Mouse (Mus musculus): Measurements from ENCODE around the gene Thsd4.
"Not testable (repeated sequence)": the region's sequence is repeated elsewhere in the genome, so short reads cannot be mapped to it uniquely, and the experiment has no call there.

Thsd4 gene

GRCm38 (mm10) chr9:59971263-59971662, 550.6 kb downstream of the Thsd4 start:
- DNase-seq (ENCODE audit: low spot score), result no peak

- no peak for DNase-seq (ENCODE audit: low spot score)
These were observed 552.5 kb downstream of the Thsd4 start for GRCm38 (mm10) chr9:59969383-59969782.

DNA sequence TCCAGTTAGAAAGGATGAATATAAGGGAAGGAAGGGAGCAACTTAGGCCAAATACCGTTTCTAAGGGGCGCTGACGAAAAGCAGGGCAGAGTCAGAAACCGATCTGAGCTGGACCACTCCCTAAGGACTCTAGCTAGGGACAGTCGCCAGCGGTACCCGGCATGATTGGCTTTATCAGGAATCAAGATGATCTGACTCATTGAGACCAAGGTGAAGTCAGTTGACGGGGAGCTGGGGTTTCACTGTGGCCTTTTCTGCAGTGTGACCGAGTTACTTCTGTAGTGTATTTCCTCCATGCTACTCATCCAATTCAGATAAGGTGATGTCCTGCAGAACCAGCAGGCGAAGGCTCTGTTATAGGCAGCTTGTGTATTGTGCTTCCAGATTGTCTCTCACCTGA, 556.8 kb downstream of the Thsd4 start:
- no peak for DNase-seq (ENCODE audit: low spot score)

DNA sequence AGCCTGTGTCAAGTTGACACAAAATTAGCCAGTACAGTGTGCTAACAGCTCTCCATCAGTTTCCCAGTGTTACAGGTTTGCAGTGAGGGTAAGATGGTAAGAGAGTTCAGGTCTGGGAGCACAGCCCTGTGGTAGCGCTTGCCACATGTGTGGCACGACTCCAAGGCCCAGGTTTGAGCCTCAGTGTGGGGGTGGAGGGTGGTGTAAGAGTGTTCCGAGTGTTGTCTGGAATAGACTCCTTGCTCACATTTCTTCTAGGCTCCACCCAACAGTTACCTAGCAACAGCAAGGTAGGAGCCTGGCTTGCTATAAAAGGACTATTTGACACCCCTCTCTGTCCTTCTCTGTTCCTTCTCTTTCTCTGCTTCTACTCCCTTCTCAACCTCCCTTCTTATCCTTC, 557.5 kb downstream of the Thsd4 start:
- no peak for DNase-seq (ENCODE audit: low spot score)

DNA sequence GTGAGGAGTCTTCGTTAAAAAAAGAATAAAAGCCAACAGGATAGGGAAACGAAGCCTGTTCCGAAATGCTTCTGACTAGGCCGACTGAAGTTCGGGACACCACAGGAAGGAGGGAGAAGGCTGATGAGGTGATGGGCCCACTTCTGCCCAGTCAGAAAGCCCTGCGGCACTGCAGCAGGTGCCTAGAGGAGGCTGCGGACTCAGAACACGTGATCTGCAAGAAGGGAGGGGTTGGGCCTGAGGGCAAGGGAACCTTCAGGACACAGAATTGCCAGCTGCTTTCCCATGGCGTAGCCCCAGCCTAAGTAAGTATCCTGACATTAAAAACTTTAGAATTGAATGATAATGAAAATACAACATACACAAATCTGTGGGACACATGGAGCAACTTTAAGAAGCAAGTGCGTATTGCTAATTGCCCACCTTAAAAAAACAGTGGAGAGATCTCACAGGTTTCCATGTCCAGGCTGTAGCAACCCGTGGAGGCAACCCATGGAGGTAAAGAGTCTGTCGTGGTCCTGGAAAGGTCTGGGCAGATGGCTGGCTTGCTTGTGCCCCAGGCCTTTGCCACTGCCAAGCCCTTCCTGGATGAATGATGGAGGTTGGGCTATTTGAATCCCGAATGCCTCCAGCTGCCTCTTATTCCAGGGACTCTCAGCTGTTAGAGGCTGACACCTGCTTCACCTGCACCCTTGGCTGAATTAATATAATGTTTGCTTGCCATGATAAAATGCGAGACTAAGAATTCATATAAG, 560.5 kb downstream of the Thsd4 start:
- DNase-seq (ENCODE audit: low spot score), result no peak

- no peak for DNase-seq (ENCODE audit: low spot score)
These were observed 561.3 kb downstream of the Thsd4 start, which contains the start of gene Nr2e3 for GRCm38 (mm10) chr9:59960559-59960958. Nr2e3 (minus strand) TSS chr9:59960659.

- peak; percentile 28 for DNase-seq (ENCODE audit: low spot score)
These were observed 562.6 kb downstream of the Thsd4 start for GRCm38 (mm10) chr9:59959276-59959675.

GRCm38 (mm10) chr9:59958115-59958514, 563.7 kb downstream of the Thsd4 start:
- DNase-seq (ENCODE audit: low spot score), result not testable (repeated sequence)

- DNase-seq (ENCODE audit: low spot score), result no peak
These were observed 565.4 kb downstream of the Thsd4 start for GRCm38 (mm10) chr9:59956496-59956895.

- no peak for DNase-seq (ENCODE audit: low spot score)
These were observed 566.2 kb downstream of the Thsd4 start for GRCm38 (mm10) chr9:59955692-59956091.

GRCm38 (mm10) chr9:59955199-59955598, 566.6 kb downstream of the Thsd4 start:
- DNase-seq (ENCODE audit: low spot score), result no peak

DNA sequence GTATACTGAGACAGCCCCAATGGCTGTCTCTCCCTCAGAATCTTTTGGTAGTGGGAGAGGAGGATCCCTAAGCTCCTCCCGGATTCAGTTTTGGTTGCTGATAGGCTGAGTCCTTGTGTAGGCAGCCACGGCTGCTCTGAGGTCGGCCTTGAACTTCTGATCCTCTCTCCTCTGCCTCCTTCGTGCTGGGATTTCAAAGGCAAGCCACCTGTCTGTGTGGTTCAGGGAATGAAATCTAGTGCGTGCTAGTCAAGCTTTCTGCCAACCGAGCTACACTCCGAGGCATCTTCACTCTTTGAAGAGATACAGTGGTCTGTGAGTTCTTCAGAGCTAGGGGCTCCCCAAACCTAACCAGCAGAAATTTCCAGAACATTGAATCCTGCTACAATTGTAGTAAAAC, 568.3 kb downstream of the Thsd4 start:
- no peak for DNase-seq (ENCODE audit: low spot score)

GRCm38 (mm10) chr9:59952515-59953070, 569.3 kb downstream of the Thsd4 start:
- no peak for DNase-seq (ENCODE audit: low spot score)

- DNase-seq (ENCODE audit: low spot score), result no peak
These were observed 569.9 kb downstream of the Thsd4 start for GRCm38 (mm10) chr9:59951943-59952342.

GRCm38 (mm10) chr9:59951001-59951750, 570.7 kb downstream of the Thsd4 start:
- no peak for DNase-seq (ENCODE audit: low spot score)

DNA sequence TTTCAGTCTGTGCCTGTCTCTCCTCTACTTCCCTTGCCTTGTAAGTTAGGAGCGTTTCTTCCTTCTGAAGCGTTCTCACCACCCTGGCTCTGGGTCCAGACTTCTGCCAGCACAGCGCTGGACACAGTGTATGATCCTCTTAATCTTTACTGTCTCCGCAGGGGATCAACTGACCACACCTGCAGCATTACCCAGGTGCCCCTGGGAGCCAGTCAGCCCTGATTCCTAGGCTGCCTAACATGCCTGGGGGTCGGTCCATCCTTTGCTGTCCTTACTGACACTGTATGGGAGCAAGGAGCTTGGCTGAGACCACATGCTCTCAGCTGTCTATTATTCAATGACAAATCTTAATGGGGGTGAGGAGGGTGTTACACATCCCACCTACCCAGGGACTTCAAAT, 571.9 kb downstream of the Thsd4 start:
- DNase-seq (ENCODE audit: low spot score), result no peak

- no peak for DNase-seq (ENCODE audit: low spot score)
These were observed 572.3 kb downstream of the Thsd4 start for GRCm38 (mm10) chr9:59949511-59949910.

GRCm38 (mm10) chr9:59948691-59949250, 573.1 kb downstream of the Thsd4 start:
- DNase-seq (ENCODE audit: low spot score), result no peak

DNA sequence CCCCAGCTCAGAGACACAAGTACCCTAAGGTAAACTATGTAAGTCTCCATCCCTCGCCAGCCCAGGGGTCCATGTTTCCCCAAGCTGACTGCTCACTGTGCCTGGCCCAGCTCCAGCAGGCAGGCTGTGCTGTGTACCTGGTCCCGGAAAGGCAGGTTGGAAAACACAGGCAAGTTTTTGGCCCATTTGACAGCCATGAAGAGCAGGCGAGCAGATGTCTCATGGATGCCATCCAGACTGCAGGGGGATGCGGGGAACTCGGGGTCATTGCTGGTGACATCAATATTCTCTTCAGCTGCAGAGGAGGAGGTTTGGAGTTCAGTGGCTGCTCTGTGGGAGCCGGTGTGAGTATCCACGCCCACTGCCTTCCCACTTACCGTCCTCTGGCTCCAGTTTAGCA, 573.6 kb downstream of the Thsd4 start:
- no peak for DNase-seq (ENCODE audit: low spot score)

DNA sequence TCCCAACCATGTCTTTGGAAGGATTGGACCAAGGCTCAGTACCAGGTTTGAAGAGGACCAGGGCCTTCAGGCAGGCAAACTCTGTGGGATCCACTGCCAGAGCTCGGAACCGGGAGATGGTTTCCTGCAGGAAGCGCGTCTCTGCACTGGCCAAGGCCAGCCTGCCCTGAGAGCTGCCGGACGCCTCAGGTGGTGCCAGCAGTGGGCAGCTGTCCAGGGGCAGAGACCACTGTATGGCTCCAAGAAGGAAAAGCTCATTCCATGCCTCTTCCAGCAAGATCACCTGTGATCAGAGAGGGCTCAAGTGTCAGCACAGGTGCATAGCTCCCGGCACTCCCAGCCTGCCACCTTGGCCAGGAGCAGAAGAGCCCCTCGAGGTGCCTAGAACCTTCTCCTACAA, 574.6 kb downstream of the Thsd4 start:
- DNase-seq (ENCODE audit: low spot score), result no peak

DNA sequence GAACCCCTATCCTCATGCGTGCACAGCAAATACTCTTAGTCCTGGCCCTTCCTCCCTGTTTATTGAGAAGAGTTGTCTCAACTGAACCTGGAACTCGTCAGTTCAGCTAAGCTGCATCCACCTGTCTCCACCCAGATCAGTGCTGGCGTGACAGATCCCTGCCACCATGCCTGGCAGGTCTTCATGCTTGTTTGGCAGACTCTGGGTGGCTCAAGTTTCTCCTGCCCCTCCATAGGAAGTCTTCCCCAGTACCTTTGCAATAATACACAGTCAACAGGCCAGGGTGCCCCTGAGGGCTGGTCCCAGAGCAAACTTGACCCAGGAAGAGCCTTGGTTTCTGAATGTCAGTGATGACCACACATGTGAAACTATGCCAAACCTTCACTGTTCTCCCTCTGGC, 576.6 kb downstream of the Thsd4 start:
- no peak for DNase-seq (ENCODE audit: low spot score)

GRCm38 (mm10) chr9:59943826-59944225, 578.0 kb downstream of the Thsd4 start:
- DNase-seq (ENCODE audit: low spot score), result no peak
